Mouse (Mus musculus): Measurements from ENCODE around the gene Actr1b.

DNA sequence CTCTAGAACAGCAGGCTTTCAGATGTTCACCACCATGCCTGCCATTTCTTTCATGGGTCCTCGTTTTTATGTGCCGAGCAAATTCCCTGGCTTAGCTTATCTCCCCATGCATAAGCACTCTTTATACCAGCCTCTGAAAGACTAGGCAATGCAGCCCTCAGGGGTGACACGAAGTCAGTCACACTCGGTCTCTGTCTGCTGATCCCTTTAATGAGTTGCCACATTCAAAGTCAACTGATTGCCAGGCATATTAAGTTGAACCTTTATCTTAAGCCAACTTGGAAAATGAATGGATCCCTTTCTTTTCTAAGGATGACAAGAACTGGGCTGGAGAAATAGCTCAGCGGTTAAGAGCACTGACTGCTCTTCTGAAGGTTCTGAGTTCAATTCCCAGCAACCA, 25.0 kb upstream of the Actr1b start:
- TF ChIP-seq CTCF (IDR thresholded peaks at IDR 0.05; ENCODE audit: insufficient read depth, low read length) (no peak), POLR2A (IDR thresholded peaks at IDR 0.05; ENCODE audit: borderline replicate concordance, extremely low read depth, low read depth, low read length) (no peak)
